ENCODE assay signal across 20 mouse cellular contexts in genomic region chr10:99609420-99609819, GRCm38 (mm10).
"Had no signal": no experiment of that assay in that cellular context is flagged by ENCODE, and none has a peak within 500 bp of the region (broad histone marks: within the 10 kb centered on the region; RNA-seq: fewer than 3 reads in every experiment).

No protein-coding gene starts in this region.

- H3K4me1 ChIP-seq: kidney, embryonic 15.5 days; limb, embryonic 12.5 days; limb, embryonic 15.5 days; lung, embryonic 15.5 days; midbrain, embryonic 13.5 days had no signal

- DNase-seq: kidney, adult 11 months; kidney, adult 8-10 months; kidney, postnatal 10 days; kidney, postnatal 36 days; left cerebral cortex, postnatal 4 days; lung, adult 18-20 months; lung, postnatal 10 days; lung, postnatal 4 days; retina, postnatal 1 day; right cerebral cortex, postnatal 4 days; thymus, adult 2 months; thymus, postnatal 14 days; thymus, postnatal 4 days had no signal

- H3K27ac ChIP-seq: kidney, embryonic 15.5 days; limb, embryonic 12.5 days; limb, embryonic 15.5 days; liver, embryonic 14.5 days; lung, embryonic 15.5 days; midbrain, embryonic 13.5 days; stomach, postnatal 0 days had no signal

- H3K9ac ChIP-seq: kidney, embryonic 15.5 days; limb, embryonic 12.5 days; limb, embryonic 15.5 days; liver, embryonic 14.5 days; lung, embryonic 15.5 days; midbrain, embryonic 13.5 days had no signal

- H3K36me3 ChIP-seq: kidney, embryonic 15.5 days; limb, embryonic 12.5 days; limb, embryonic 15.5 days; lung, embryonic 15.5 days; midbrain, embryonic 13.5 days had no signal

- ATAC-seq: midbrain, embryonic 13.5 days had no signal

- H3K4me3 ChIP-seq: kidney, embryonic 15.5 days; limb, embryonic 12.5 days; limb, embryonic 15.5 days; lung, embryonic 15.5 days; midbrain, embryonic 13.5 days had no signal

- H3K27me3 ChIP-seq: kidney, embryonic 15.5 days; limb, embryonic 12.5 days; limb, embryonic 15.5 days; lung, embryonic 15.5 days; midbrain, embryonic 13.5 days had no signal
